Mouse (Mus musculus): Measurements from ENCODE around the gene Gpr179. TPM values are rescaled to one million over a fixed set of nuclear protein-coding genes. Genes with fewer than 3 reads are reported as not detected.

Gpr179 gene
- under 1 TPM; 0.34 to 0.42 TPM for total RNA-seq (2021)
- long read RNA-seq = 0 reads

DNA sequence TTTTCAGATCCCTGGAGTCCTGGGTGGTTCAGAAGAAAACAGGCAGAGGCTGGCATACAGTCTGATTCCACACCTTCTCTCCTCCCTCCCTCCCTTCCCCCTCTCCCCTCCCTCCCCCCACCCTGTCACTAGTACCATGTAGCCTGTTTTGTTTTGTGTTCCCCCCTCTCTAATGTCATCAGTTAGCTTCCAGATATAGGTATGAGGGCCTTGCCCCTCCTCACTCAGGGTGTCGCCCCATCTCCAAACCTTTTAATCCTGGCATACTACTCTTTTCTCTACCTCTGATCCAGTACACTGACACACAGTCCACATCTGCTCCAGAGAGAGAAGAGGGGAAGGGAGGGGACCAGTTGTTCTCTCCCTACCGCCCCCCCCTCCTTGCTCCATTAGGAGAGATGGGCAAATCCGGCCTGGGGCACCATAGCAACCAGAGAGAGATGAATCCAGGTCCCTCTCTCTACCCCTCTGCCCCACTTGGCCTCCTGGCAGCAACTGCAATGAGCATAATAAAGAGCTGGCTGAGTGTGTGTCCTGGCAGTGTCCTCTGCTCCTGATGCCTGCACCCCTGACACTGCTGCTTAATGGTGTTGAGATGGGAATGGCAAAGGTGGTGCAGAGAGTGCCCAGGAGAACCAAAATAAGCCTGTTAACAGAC is at the start of gene Gpr179:
Gpr179 (minus strand) TSS at position 51 of the 658 bp plus-strand sequence.
- no peak for DNase-seq (ENCODE audit: low spot score in 2 of 2)

DNA sequence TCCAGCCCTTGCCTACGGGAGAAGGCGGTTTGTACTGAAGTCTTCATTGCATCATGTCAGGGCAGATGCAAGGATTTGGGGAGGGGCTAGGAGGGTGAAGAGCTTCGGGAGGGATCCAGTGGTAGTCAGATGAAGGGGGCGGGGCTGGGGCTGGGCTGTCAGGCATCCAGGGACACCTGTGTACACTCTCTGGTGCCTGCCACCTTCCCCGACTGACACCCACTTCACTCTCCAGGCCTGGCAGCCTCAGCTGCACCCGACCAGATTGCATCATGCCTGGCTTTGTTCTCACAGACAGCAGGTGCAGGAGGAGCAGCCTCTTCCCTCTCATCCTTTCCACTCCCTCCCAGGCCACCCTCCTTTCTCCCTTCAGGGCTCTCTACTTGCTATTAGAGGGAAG is 49.2 kb upstream of the Gpr179 start:
- peak; percentile 47 to 56 for DNase-seq (ENCODE audit: low spot score in 2 of 2)

DNA sequence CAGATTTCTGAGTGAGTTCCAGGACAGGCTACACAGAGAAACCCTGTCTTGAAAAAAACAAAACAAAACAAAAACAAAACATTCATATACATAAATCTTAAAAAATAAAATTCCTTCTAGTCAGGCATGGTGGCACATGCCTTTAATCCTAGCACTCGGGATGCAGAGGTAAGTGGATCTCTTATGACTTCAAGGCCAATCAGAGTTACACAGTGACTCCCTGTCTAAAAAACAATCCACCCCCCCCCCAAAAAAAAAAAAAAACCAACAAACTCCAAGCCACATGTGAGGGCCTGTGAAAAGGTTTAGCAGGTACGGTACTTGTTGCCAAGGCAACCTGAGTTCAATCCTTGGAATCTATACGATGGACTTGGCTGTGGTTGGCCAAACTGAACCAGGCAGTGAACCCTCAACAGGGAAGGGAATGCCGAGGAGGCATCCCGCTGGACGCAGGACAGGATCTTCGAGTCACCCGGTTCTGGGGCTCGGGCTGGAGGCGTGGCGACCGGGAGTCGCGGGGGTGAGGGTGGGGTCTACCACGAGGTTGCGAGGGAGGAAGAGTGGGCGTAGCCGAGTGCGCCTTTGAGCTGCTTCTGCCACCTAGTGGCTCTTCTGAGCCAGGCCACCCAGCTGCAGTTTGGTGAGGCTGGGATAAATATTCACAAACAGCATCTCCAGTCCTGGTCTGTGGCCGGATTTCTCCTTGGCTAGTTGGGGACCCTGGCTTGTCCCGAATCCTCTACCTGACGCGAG is 48.3 kb upstream of the Gpr179 start:
- peak; percentile 82 to 86 for DNase-seq (ENCODE audit: low spot score in 2 of 2)

DNA sequence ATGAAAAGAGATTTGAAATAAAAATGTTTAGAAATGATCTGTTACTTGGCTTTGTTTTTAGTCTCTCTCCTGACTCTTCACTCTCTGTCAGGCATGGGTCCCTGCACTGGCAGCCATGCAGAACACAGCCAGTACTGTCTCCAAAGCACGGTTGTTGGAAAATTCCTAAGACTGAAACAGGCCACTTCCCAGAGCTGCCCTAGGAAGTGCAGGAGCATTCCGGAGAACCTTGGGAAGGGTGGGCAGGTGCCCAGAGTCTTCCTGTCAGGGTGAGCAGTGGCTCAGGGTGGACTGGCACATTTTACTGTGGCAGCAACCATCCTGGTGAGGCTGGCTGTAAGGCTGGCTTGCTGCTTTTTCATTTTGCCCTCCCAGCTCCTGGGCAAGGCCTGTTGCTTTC is 46.6 kb upstream of the Gpr179 start:
- DNase-seq (ENCODE audit: low spot score in 2 of 2) = no peak

DNA sequence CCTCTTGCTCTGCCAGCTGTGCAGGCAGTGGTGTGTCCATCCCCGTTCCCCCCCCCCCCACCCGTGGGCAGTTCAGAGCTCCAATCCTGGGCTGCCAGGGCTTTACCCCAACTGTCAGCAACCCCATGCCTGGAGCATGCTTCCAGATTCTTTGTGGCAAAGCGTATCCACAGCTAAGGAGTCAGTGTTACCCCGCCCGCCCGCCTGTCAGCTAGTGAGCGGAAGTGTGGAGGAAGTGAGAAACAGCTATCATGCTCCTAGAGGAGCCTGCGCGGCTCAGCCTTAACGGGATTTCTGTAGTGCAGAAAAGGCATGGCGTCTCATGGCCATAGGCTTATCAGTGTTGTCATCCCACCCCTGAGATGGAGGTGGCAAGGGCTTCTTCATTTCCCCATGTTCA is 42.3 kb upstream of the Gpr179 start:
- DNase-seq (ENCODE audit: low spot score in 2 of 2) = no peak

DNA sequence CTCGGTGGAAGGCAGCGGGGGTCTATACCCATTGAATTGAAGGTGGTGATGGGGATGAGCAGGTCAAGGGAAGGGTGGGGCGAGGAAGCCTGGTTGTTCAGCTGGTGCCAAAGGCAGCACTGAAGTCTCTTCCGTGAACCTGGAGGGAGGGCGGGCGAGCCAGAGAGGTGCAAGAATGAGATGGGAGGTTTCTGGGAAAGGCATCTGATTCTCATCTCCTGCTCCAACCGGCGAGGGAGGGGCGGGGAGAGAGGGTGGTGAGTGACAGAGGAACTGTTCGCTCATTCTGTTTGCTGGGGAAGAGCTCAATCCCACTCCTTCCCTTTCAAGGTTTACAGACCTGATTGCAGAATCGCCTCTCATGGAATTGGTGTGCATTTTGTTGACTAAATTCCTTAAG is 41.8 kb upstream of the Gpr179 start:
- no peak for DNase-seq (ENCODE audit: low spot score in 2 of 2)

DNA sequence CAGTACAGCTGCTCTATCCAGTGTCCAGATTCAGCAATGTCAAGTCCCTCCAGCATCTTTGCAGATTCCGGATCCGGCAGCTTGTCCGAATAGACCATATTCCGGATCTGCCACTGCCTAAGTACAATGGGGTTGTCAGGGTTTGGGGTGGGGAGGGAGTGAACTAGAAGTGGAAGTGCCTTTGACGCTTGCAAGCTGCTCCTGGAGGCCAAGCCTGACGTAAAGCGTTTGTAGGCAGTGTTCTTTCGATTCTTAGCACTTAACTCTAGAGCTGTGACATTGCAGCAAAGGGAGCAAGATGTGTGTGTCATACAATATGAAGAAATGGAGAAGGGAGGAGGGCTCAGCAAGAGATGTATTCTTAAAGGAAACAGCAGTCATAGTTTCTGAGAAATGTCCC is 37.2 kb upstream of the Gpr179 start:
- DNase-seq (ENCODE audit: low spot score in 2 of 2) = no peak

DNA sequence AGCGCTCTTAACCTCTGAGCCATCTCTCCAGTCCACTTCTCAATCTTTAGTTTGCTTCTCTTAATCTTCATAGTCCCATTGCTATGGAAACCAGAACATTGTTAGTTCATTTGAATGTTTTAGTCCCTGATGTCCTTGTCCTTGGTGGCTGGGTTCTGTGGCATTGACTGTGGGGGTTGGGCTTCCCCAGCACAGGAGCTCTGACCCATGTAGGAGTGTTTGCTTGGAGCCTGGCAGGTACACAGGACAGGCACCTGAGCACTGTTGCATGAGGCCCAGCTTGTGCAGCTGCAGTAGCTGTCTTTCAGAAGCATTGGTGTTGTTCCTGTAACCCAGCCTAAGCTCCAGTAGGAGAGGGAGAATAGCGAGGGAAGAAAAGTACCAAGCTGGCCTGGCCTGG is 35.9 kb upstream of the Gpr179 start:
- no peak for DNase-seq (ENCODE audit: low spot score in 2 of 2)

DNA sequence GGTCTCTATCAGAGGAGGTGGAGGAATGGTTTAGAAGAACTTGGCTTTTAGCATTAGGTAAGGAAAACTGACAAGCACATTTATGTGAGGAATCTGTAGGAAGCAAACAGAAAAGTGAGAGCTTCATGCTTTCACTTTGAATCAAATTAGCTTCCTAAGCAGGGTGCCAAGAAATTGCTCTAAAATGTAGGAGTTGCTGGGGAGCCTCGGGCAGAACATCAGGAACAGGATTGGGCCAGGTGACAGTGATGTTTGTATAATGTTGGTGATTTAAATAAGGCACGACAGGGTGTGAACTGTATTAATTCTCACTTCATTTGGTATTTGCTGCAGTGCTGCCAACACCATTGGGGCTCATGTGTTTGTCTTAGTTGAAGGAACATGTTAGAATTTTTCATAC is 31.9 kb upstream of the Gpr179 start:
- DNase-seq (ENCODE audit: low spot score in 2 of 2) = no peak

DNA sequence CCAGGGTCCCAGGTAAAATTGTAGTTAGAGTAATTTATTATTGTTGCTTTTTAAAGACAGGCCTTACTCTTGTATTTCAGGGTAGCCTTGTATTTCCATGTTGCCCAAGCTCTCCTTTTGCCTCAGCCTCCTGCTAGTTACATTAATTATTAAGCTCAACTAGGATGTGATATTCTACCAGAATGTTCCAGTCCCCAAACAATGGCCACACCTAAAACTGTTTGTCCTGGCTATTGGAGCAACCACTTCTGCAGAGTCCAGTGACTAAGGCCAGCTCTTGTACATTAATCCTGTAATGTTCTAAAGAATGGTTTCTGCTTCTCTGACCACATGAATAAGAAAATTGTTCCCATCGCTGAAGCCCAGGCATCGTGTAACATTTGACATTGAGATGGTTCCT is 31.1 kb upstream of the Gpr179 start:
- DNase-seq (ENCODE audit: low spot score in 2 of 2) = no peak

DNA sequence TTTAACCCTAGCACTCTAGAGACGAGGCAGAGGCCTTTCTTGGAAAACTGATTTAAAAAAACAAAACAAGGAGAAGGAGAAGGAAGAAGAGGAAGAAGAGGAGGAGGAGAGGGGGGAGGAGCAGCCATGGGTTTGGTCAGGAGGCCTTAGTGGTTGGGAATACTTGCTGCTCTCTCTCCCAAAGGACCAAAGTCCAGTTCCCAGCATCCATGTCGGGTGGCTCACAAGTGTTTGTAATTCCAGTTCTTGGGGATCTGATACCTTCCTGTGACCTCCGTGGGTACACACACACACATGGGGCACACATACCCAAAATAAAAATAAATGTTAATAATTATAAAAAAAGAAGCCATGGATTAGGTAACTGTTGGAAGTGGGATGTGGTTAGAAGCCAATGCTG is 28.2 kb upstream of the Gpr179 start:
- no peak for DNase-seq (ENCODE audit: low spot score in 2 of 2)

DNA sequence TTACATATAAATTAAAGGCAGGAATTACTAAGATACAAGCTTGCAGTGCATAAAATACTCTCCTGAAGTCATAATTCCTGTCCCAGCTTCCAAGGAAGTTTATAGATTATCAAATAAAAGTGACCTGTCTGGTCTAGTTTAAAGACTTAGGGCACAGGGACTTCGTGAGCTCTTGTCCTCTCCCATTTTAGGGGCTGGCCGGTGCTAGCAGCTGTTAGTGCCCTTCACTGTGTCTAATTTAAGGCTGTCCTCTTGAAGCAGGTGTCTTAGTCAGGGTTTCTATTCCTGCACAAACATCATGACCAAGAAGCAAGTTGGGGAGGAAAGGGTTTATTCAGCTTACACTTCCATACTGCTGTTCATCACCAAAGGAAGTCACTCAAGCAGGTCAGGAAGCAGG is 21.5 kb upstream of the Gpr179 start:
- no peak for DNase-seq (ENCODE audit: low spot score in 2 of 2)

DNA sequence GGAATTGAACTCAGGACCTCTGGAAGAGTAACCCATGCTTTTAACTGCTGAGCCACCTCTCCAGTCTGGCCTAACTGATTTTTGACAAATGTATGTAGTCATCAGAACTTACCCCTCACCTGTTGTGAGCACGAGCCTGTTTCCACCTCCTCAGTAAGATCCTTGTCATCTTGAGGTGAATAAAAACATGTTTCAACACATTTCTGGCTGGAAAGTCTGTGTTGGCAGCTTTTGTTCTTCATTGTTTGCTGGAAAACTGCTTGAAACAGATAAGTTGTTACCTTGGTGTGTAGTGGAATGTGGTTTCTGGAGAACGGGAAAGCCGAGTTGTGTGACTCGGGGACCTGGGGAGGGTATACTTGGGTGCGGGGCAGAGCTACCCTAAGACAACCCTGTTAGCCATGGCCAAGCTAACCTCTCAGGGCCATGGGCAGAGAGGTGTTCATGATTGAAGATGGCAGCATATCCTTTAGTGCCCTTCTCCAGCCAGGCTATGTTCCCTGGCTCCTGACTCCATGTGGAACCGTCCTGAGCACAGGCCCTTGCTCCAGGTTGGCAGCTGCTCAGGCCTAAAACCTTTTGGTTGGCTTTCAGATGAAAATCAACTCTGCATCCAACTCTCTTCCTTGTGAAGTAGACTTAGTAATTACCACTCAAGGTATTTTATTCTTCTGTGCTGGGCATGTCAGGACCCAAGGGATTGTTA is 20.4 kb upstream of the Gpr179 start:
- DNase-seq (ENCODE audit: low spot score in 2 of 2) = no peak

DNA sequence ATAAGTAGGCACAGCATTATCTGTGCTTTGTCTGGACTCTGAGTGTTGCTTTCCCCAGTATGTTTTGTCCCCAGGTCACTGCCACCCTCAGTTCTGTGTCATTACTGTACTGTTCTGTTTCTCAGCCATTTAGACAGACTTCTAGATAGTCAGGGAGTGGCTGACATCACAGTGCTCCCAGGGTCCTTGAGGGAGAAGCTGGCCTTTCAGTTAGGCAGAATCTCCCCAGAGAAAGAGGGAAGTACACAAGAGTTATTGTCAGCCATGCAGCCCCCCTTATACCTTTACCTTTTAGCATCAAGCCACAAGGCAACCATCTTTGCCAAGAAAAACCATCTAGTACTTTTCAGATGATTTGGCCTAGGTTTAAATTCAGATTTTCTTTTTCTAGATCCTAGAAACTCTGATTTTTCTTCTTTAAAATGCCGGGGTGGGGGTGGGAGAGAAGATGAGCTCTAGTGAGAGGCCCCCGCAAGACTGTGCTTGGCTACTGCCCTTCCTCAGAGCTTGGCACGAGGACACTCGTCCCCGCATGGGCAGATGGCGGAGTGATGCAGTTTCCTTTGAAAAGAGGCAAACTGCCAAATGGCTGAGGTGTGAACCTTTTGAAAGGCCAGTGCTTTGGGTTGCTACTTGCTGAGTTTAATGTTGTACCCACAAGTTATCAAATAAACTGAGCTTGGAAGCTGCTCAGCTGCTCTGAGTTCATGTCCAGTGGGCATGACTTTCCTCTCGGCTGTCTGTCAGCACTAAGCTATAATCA is 18.6 kb upstream of the Gpr179 start:
- no peak for DNase-seq (ENCODE audit: low spot score in 2 of 2)

DNA sequence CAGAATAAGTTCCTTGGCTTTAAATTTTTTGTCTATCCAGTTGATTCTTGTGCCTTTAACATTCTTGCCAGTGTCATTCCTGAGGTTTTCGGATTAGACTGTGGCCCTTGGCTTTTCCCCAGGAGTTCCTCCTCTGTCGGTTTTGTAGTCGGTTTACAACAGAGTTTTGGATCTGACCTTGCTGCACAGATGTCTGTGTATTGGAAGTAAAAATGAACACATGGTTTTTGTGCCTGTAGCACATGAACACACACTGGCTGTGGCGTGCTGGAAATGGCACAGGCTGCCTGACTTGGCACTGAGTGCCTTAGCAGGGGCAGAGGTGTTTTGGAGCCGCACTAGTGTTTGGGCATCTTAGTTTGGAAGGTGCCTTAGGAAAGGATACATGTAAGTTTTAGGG is 16.6 kb upstream of the Gpr179 start:
- no peak for DNase-seq (ENCODE audit: low spot score in 2 of 2)

DNA sequence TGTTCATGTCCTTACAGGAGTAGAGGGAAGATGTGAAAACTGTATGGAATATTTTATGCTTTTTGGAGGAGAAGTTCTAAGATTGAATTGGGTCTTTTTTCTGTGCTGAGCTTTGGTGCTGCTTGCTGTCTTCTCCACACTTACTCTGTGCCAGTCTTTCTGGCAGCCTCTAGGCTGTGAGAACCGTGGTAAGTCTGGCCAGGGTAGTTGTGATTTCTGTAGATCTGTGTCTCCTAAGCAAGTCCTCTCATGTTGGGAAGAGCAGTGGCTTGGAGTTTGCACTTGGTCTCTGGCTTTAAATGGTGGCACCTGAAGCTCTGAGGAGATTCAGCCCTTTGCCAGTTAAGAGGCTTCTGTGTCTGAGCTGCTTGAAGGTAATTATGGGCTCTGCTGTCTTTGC is 13.7 kb upstream of the Gpr179 start:
- no peak for DNase-seq (ENCODE audit: low spot score in 2 of 2)

DNA sequence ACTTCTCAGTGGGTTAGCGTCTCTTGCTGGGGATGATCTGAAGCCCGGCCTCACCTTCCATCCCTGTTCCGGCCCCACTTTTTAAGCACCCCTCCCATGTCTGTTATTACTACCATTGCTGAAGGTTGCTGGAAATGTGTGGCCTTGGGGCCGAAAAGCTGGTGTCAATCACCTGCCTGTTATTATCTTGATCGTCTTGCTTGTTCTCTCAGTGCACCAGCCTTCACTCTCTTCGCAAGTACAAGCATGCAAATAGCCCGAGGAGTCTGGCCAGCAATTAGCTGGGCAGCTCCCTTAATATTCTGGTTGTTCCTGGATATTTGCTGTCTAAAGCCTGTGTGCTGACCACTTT is 11.7 kb upstream of the Gpr179 start:
- DNase-seq (ENCODE audit: low spot score in 2 of 2) = no peak

DNA sequence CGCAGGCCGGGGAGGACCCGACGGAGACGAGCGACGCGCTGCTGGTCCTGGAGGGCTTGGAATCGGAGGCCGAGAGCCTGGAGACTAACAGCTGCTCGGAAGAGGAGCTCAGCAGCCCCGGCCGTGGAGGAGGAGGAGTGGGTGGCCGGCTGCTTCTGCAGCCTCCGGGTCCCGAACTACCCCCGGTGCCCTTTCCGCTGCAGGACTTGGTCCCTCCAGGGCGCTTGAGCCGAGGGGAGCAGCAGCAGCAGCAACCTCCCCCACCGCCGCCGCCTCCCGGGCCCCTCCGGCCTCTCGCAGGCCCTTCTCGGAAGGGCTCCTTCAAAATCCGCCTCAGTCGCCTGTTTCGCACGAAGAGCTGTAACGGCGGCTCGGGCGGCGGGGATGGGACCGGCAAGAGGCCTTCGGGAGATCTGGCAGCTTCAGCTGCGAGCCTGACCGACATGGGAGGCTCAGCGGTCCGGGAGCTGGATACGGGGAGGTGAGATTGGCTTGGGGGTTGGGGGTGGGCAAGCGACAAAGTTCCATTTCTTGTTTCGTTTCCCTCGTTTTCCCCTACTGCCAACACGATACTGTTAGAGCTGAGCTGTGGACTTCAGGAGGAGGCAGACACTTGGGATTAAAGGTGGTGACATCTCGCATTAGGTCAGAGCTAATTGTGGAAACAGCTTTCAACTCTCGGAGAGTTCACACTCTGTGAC is 11.2 kb upstream of the Gpr179 start:
- DNase-seq (ENCODE audit: low spot score in 2 of 2) = peak; percentile 41 to 45

DNA sequence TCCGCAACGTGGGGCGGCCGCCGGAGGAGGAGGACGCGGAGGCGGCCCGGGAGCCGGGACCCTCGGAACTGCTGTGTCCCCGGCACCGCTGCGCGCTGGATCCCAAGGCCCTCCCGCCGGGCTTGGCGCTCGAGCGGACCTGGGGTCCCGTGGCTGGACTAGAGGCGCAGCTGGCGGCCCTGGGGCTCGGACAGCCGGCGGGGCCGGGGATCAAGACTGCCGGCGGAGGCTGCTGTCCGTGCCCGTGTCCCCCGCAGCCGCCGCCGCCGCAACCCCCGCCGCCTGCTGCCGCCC is 10.7 kb upstream of the Gpr179 start:
- peak; percentile 40 to 61 for DNase-seq (ENCODE audit: low spot score in 2 of 2)

DNA sequence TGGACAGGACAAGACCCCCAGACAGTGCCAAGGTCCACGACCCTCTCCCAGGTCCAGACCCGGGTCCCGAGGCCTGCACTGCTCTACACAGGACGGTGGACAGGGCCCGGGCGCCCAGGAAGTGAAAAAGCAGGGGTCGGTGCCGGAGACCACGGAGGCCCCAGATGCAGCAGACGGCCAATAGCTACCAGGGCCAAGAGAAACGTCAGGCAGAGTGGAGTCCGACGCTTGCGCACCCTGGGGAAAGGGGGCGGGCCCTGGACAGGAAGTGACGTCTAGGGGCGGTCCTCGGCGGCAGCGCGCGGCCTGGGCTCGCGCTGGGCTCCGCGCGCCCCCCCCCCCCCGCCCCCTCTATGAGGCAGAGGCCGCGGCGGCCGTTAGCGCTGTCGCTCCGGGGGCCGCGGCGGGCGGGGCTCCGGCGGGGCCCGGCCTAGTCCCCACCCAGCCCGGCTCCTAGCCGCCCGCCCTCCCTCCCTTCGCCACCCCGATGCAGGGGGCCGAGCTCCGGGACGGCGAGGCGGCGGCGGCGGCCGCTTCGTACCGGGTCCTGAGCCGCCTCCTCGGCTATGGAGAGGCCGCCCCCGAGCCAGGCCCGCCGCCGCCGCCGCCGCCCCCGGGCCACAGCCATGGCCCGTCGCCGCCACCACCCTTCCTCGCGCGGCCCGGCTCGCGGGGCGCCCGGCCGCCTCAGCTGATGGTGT is 10.2 kb upstream of the Gpr179 start, which contains the start of gene Socs7:
Socs7 (plus strand) TSS at position 604 of the 701 bp plus-strand sequence.
- DNase-seq (ENCODE audit: low spot score in 2 of 2) = peak; percentile 95

DNA sequence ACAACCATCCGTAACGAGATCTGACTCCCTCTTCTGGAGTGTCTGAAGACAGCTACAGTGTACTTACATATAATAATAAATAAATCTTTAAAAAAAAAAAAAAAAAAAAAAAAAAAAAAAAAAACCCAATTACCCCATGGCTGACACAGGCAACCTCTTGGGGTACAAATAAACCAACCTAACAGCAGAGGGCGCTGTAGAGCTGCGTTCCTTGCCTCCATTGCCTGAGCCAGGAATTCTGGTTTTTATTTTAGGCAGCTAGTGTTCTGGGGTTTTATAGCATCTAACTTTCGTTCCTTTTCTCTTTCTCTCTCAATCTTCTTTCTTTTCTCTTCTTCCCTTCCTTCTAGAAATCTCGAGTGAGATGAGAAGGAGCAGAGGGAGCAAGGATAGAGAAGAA is 5.8 kb upstream of the Gpr179 start:
- peak; percentile 73 to 77 for DNase-seq (ENCODE audit: low spot score in 2 of 2)

All from layer of hippocampus, postnatal 10 days (tissue).